Mouse (Mus musculus): ENCODE measurements around the gene Srrd.

DNA sequence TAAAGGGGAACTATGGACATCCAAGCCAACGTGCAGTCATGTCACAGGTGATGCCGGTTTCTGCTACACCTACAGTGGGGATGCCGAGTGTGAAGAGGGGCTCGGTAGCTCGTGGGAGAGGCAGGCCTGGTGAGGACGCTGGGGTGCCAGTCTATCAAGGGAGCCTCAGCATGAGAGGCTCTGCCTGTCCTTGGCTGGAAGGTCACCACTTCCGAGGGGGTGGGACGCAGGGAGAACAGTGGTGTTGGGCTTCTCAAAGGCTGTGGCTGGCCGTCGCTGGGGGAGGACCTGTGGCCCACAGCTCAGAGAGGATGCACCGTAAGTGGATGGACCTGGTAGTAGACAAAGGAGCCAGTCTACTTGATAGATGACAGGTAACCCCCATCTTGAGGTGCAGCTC, 38.3 kb upstream of the Srrd start:
- TF ChIP-seq GABPA (IDR thresholded peaks at IDR 0.05; ENCODE audit: low read depth, low read length) (no peak), ETS1 (IDR thresholded peaks at IDR 0.05; ENCODE audit: low read depth, low read length) (no peak), EP300 (IDR thresholded peaks at IDR 0.05; ENCODE audit: low read depth in 1 of 2, low read length in 2 of 2) (no peak), CHD2 (IDR thresholded peaks at IDR 0.05; ENCODE audit: low read length) (no peak), ZNF384 (IDR thresholded peaks at IDR 0.05; ENCODE audit: low read depth, low read length) (no peak)

Measured in MEL (cell line).